Mouse (Mus musculus): ENCODE results near the gene Tmtc1.

Gene Tmtc1

GRCm38 (mm10) chr6:148279240-148279639 lies 164.9 kb downstream of the Tmtc1 start:
- TF ChIP-seq NANOG (IDR thresholded peaks at IDR 0.05; ENCODE audit: borderline replicate concordance, low read length) (no peak), POU5F1 (IDR thresholded peaks at IDR 0.05; ENCODE audit: borderline replicate concordance, low read length) (no peak), CTCF (conservative IDR thresholded peaks at IDR 0.05; ENCODE audit: low read length) (no peak)
- Histone ChIP-seq H3K36me3 (ENCODE audit: insufficient read depth, low read length) (peaks cover 36% of the 10 kb centered on the region), H3K9me3 (ENCODE audit: low read length) (no peaks in the 10 kb centered on the region), H3K4me1 (replicated peaks; ENCODE audit: low read depth, low read length) (peaks cover 16% of the 10 kb centered on the region), H3K27me3 (ENCODE audit: insufficient read depth, low read length) (no peaks in the 10 kb centered on the region), H3K4me3 (replicated peaks; ENCODE audit: low read length) (no peak overlapping the region)

DNA sequence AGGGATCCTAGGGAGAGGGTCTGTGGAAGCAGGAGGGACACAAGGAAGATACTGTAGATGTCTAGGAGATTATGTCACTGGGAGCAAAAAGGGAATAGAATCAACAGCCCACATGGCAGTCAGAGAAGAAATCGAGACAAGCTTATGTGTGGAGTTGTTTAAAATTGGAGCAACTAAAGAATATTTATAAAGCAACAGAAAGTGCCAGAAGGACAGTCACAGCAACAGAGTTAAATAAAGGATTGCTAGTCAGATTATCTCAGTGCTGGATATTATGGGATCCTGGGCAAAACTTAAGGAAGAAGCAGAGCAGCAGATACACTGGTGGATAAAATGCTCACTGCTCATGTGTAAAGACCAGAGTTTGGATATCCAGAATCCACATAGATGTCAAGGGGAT lies 167.8 kb downstream of the Tmtc1 start:
- H3K27me3 ChIP-seq (ENCODE audit: insufficient read depth, low read length) = no peaks in the 10 kb centered on the region
- no peaks in the 10 kb centered on the region for H3K9me3 ChIP-seq (ENCODE audit: low read length)
- TF ChIP-seq POU5F1 (IDR thresholded peaks at IDR 0.05; ENCODE audit: borderline replicate concordance, low read length) (no peak), NANOG (IDR thresholded peaks at IDR 0.05; ENCODE audit: borderline replicate concordance, low read length) (no peak)
- peaks cover 4% of the 10 kb centered on the region; the same call in 1 of the 2 replicates for H3K4me1 ChIP-seq (replicated peaks; ENCODE audit: low read depth, low read length)
- peaks cover 23% of the 10 kb centered on the region for H3K36me3 ChIP-seq (ENCODE audit: insufficient read depth, low read length)
- no peak overlapping the region for H3K4me3 ChIP-seq (replicated peaks; ENCODE audit: low read length)

DNA sequence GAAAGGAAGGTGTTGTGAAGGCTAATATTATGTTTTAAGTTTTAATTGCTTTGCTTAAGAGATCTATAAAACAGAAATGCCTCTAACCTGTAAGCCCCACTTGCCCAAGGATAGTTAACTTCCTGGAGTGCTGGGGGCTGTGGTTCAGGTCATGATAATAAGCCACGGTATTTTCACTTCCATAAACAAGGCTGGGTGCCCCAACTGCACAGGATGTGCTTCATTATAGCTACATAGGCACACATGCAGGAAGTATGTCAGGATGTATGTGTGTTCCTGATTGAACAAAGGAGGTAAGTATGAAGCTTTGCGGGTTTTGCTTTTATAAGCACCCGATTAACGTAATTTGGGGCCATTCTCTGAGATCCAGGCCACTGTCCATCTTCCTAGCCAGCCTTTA lies 169.1 kb downstream of the Tmtc1 start:
- no peak for TF ChIP-seq CTCF (conservative IDR thresholded peaks at IDR 0.05; ENCODE audit: low read length)
- no peak for TF ChIP-seq POU5F1 (IDR thresholded peaks at IDR 0.05; ENCODE audit: borderline replicate concordance, low read length)
- TF ChIP-seq NANOG (IDR thresholded peaks at IDR 0.05; ENCODE audit: borderline replicate concordance, low read length) = no peak
- peaks cover 4% of the 10 kb centered on the region; the same call in 1 of the 2 replicates for H3K4me1 ChIP-seq (replicated peaks; ENCODE audit: low read depth, low read length)
- no peaks in the 10 kb centered on the region for H3K9me3 ChIP-seq (ENCODE audit: low read length)

DNA sequence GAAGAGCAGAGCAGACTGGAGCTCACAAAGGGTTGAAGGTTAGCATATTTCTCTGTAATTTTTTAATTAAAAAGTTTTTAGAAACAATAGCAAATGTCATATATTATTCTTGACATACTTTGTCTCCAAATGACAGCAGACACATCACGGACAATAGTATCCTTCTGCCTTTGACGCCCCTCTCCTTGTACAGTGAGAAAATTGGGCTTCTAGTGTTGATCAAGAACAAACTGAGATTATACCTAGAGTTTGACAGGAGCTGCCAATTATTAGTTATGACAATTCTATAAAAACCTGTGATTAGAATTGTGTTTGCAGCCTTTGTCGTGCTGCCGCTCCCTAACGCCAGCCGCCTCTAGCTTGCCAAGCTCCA lies 183.5 kb downstream of the Tmtc1 start:
- H3K4me1 ChIP-seq (replicated peaks; ENCODE audit: low read depth, low read length) = no peaks in the 10 kb centered on the region
- no peak overlapping the region for H3K4me3 ChIP-seq (replicated peaks; ENCODE audit: low read length)
- H3K36me3 ChIP-seq (ENCODE audit: insufficient read depth, low read length) = 0 out of 2 replicates have a peak, but pooled peaks cover 3% of the 10 kb centered on the region
- H3K27me3 ChIP-seq (ENCODE audit: insufficient read depth, low read length) = no peaks in the 10 kb centered on the region
- H3K9me3 ChIP-seq (ENCODE audit: low read length) = no peaks in the 10 kb centered on the region
- no peak for TF ChIP-seq NANOG (IDR thresholded peaks at IDR 0.05; ENCODE audit: borderline replicate concordance, low read length)
- TF ChIP-seq POU5F1 (IDR thresholded peaks at IDR 0.05; ENCODE audit: borderline replicate concordance, low read length) = no peak
- TF ChIP-seq CTCF (conservative IDR thresholded peaks at IDR 0.05; ENCODE audit: low read length) = no peak

More for the DNA sequence above, 169.1 kb downstream of the Tmtc1 start:
- no peak overlapping the region for H3K4me3 ChIP-seq (replicated peaks; ENCODE audit: low read length)
- H3K36me3 ChIP-seq (ENCODE audit: insufficient read depth, low read length) = peaks cover 29% of the 10 kb centered on the region
- no peaks in the 10 kb centered on the region for H3K27me3 ChIP-seq (ENCODE audit: insufficient read depth, low read length)

- H3K4me3 ChIP-seq (replicated peaks; ENCODE audit: low read length) = no peak overlapping the region
- TF ChIP-seq POU5F1 (IDR thresholded peaks at IDR 0.05; ENCODE audit: borderline replicate concordance, low read length) (no peak), CTCF (conservative IDR thresholded peaks at IDR 0.05; ENCODE audit: low read length) (no peak)
- H3K4me1 ChIP-seq (replicated peaks; ENCODE audit: low read depth, low read length) = no peaks in the 10 kb centered on the region
- no peaks in the 10 kb centered on the region for H3K9me3 ChIP-seq (ENCODE audit: low read length)
- H3K27me3 ChIP-seq (ENCODE audit: insufficient read depth, low read length) = no peaks in the 10 kb centered on the region
- H3K36me3 ChIP-seq (ENCODE audit: insufficient read depth, low read length) = 0 out of 2 replicates have a peak, but pooled peaks cover 3% of the 10 kb centered on the region
These were observed 184.0 kb downstream of the Tmtc1 start for GRCm38 (mm10) chr6:148259979-148260728.

DNA sequence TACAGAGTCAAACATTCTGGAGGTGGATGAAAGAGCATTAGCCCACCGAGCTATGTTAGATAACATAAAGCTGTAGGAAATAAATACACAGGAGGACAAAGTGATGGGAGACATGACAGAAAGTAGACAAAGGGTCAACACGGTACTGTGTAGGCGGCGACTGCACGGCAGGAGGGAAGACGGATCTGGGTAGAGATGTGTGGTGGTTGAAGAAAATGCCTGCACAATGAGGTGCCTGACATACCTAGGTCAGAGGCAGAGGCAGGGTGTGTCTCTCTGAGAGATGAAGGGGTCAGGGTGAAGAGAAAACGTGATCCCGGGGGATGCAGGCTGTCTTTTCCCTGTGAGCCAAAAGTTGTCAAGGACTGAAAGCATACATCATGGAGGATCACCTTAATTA lies 185.1 kb downstream of the Tmtc1 start:
- TF ChIP-seq POU5F1 (IDR thresholded peaks at IDR 0.05; ENCODE audit: borderline replicate concordance, low read length) = no peak
- no peak for TF ChIP-seq NANOG (IDR thresholded peaks at IDR 0.05; ENCODE audit: borderline replicate concordance, low read length)
- TF ChIP-seq CTCF (conservative IDR thresholded peaks at IDR 0.05; ENCODE audit: low read length) = no peak
- Histone ChIP-seq H3K4me3 (replicated peaks; ENCODE audit: low read length) (no peak overlapping the region), H3K9me3 (ENCODE audit: low read length) (no peaks in the 10 kb centered on the region), H3K27me3 (ENCODE audit: insufficient read depth, low read length) (no peaks in the 10 kb centered on the region), H3K36me3 (ENCODE audit: insufficient read depth, low read length) (0 out of 2 replicates have a peak, but pooled peaks cover 3% of the 10 kb centered on the region), H3K4me1 (replicated peaks; ENCODE audit: low read depth, low read length) (no peaks in the 10 kb centered on the region)

- TF ChIP-seq CTCF (conservative IDR thresholded peaks at IDR 0.05; ENCODE audit: low read length) (no peak), NANOG (IDR thresholded peaks at IDR 0.05; ENCODE audit: borderline replicate concordance, low read length) (no peak), POU5F1 (IDR thresholded peaks at IDR 0.05; ENCODE audit: borderline replicate concordance, low read length) (no peak)
- Histone ChIP-seq H3K9me3 (ENCODE audit: low read length) (no peaks in the 10 kb centered on the region), H3K4me3 (replicated peaks; ENCODE audit: low read length) (no peak overlapping the region), H3K36me3 (ENCODE audit: insufficient read depth, low read length) (0 out of 2 replicates have a peak, but pooled peaks cover under 1% of the 10 kb centered on the region), H3K27me3 (ENCODE audit: insufficient read depth, low read length) (no peaks in the 10 kb centered on the region), H3K4me1 (replicated peaks; ENCODE audit: low read depth, low read length) (no peaks in the 10 kb centered on the region)
These were observed 186.4 kb downstream of the Tmtc1 start for GRCm38 (mm10) chr6:148257805-148258204.

DNA sequence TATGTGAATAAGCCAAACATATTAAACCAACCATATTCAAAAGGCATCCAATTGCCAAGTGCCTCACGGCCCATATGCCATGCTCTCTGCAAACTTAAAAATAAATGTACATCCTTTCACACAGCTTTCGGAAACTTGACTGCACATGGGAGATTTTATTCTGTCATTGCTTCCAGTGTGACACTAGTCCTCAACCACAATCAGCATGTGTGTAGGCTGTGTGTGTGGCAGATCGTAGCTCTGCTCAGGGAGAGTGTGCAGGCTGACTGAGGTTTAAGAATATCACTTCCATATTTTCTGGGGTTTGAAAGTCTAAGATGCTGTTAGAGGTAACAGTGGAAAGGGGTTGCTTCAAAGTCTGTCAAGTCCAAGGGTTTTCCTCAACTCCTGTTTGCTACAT lies 188.1 kb downstream of the Tmtc1 start:
- Histone ChIP-seq H3K9me3 (ENCODE audit: low read length) (no peaks in the 10 kb centered on the region), H3K4me3 (replicated peaks; ENCODE audit: low read length) (no peak overlapping the region), H3K27me3 (ENCODE audit: insufficient read depth, low read length) (no peaks in the 10 kb centered on the region), H3K4me1 (replicated peaks; ENCODE audit: low read depth, low read length) (no peaks in the 10 kb centered on the region), H3K36me3 (ENCODE audit: insufficient read depth, low read length) (no peaks in the 10 kb centered on the region)
- TF ChIP-seq CTCF (conservative IDR thresholded peaks at IDR 0.05; ENCODE audit: low read length) = no peak

Data from E14TG2a.4 (cell line).